Mouse (Mus musculus) MEL (cell line): ENCODE results near the gene Ankrd36.

ENCODE experiments used
- CTCF ChIP-seq, 3 experiments: IDR thresholded peaks in 2 of 3; conservative IDR thresholded peaks in 1 of 3; 2 replicates each; pipeline ENCODE4 v1.5.1; 2011 to 2012; ENCODE audit warnings: low read length in 3 of 3, low read depth in 2 of 3, mild to moderate bottlenecking in 2 of 3, improper control_type of control experiment in 1 of 3, inconsistent platforms in 1 of 3, mixed read lengths in 1 of 3, moderate library complexity in 1 of 3; ENCODE audit not compliant: control insufficient read depth in 1 of 3, insufficient read depth in 1 of 3, poor library complexity in 1 of 3, severe bottlenecking in 1 of 3
- ELF1 ChIP-seq: IDR thresholded peaks from 2 replicates; pipeline ENCODE4 v1.6.1; 2014; ENCODE audit warnings: low read depth, mild to moderate bottlenecking, inconsistent platforms, low read length, improper control_type of control experiment, moderate library complexity
- EP300 ChIP-seq, 2 experiments: IDR thresholded peaks; 2 replicates each; pipeline ENCODE4 v1.6.1; 2011; ENCODE audit warnings: improper control_type of control experiment in 2 of 2, low read length in 2 of 2, low read depth in 1 of 2, mild to moderate bottlenecking in 1 of 2
- ETS1 ChIP-seq: IDR thresholded peaks from 2 replicates; pipeline ENCODE4 v1.6.1; 2012; ENCODE audit warnings: low read depth, mild to moderate bottlenecking, inconsistent platforms, low read length, improper control_type of control experiment, moderate library complexity
- POLR2A ChIP-seq, 2 experiments: IDR thresholded peaks; 2 replicates each; pipeline ENCODE4 v1.6.1; 2011 to 2012; ENCODE audit warnings: low read length in 2 of 2, mild to moderate bottlenecking in 2 of 2, control low read depth in 1 of 2, improper control_type of control experiment in 1 of 2, low read depth in 1 of 2, moderate library complexity in 1 of 2; ENCODE audit not compliant: control insufficient read depth in 1 of 2, insufficient read depth in 1 of 2, poor library complexity in 1 of 2
- RCOR1 ChIP-seq: IDR thresholded peaks from 2 replicates; pipeline ENCODE4 v1.6.1; 2012; ENCODE audit warnings: low read depth, mild to moderate bottlenecking, inconsistent platforms, low read length, improper control_type of control experiment

DNA sequence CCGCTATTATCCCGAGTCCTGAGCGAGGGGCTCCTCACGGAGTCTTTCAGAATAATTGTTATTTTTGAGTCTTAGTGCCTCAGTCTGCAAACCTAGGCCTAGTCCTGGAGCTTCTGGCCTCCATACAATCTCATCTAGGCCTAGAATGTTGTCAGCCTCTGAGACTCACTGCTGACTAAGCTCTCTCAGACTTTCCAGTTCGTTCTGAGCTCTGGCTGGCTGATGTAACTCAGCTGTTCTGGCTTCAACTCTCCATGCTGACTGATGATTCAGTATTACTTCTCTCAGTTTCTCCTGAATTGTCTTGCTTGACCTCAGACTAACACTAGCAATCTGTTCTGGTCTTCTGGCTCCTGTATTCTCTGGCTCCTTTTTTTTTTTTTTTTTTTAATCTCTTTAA, 18.1 kb upstream of the Ankrd36 start:
- no peak for TF ChIP-seq EP300 (IDR thresholded peaks at IDR 0.05; ENCODE audit: low read depth in 1 of 2, low read length in 2 of 2)
- TF ChIP-seq CTCF (IDR thresholded peaks at IDR 0.05 in 2 of 3, conservative IDR thresholded peaks at IDR 0.05 in 1 of 3; ENCODE audit: control insufficient read depth in 1 of 3, insufficient read depth in 1 of 3, low read depth in 2 of 3, low read length in 3 of 3, poor library complexity in 1 of 3, severe bottlenecking in 1 of 3), result no peak
- no peak for TF ChIP-seq RCOR1
- TF ChIP-seq ETS1, result no peak
- TF ChIP-seq ELF1, result no peak
- no peak for TF ChIP-seq POLR2A (IDR thresholded peaks at IDR 0.05; ENCODE audit: control insufficient read depth in 1 of 2, insufficient read depth in 1 of 2, low read depth in 1 of 2, low read length in 2 of 2, poor library complexity in 1 of 2)
